Mouse (Mus musculus) kidney, adult 9 months (tissue): Measurements from ENCODE around the gene Tomt.

ENCODE experiments used
- DNase-seq: peaks from one replicate; pipeline ENCODE4 v3.0.0; 2022

Tomt gene

DNA sequence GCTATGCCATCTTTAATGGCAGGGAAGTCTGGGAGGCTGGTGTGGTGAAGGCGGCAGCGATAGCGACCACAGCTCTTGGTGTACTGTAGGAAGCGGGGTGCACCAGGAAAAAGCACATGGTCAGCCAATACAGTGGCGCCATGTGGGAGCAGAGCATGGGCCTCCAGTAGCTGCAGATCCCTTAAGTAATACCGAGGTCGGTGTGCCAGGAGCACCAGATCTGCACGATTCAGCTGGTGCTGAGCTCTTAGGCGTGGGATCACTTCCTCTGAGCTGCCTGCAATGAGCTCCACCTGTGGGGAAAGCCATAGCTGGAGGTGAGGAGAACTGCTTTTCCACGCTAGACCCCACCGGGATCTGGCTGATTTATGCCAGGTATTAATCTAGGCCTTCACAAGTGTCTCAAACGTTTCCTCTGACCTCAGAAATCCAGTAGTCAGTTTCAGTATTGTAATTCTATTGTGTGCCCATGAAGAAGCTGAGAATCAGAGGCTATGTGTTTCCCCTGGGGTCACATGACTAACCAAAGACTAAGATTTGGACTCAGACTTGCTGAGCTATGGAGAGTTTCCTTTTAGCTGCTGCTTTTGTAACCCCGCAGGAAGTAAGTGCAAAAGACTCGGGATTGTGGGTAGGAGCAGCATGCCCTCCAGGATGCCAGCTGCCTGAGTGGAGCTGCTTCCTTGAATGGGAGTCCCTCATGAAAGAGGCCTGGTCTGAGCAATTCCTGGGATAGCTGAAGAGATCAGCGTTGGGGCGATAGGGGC is 5.6 kb downstream of the Tomt start:
- no peak for DNase-seq

DNA sequence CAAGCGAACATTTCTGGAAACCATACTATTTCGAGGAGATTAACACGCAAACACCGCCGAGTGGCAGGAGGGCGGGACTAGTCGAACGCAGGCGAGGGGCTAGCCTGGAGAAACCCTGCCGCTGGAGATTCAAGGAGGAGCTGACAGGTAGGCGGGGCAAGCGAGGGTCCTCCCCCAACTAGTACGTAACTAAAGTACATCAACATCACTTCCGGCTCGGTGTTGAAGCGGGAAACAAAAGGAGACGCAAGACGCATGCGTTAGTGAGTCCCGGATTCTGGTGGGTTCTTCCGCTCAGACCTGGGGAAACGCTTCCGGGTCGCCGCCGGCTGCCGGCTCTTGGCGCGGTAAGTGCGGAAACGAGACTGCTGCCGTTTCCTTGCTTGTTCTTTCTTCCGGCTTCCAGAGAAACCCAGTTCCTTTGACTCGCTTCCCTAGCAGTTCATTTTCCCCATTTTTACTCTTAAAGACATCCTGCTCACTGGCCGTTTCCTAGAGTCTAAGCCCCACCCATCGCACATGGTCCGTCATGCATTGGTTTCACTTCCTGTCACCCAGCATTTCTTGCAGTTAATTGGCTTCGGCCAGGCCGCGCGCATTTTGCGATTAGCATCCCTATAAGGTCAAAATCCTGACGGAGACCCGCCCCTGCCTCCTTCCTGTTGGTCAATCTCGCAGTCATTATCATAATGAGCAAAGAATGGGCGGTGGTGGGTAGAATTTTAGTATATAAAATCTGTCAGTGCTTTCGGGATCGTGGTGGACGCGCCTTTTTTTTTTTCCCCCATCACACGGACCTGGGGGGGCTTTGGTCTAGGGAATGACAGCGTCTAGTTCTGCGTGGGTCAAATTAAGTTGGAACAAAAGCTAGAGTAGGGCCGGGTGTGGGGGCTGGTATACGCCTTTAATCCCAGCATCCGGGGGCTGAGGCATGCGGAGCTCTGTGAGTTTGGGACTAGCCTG is 9.8 kb downstream of the Tomt start:
- DNase-seq: peak; percentile 99

DNA sequence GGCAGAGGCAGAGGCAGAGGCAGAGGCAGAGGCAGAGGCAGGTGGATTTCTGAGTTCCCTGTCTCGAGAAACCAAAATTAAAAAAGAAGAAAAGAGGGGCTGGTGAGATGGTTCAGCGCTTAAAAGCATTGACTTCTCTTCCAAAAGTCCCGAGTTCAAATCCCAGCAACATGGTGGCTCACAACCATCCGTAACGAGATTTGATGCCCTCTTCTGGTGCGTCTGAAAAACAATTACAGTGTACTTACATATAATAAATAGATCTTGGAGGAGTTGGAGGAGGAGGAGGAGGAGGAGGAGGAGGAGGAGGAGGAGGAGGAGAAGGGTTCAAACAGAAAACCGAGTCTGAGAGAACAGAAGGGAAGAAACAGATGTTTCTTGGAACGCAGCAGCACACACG is 10.5 kb downstream of the Tomt start:
- no peak for DNase-seq

DNA sequence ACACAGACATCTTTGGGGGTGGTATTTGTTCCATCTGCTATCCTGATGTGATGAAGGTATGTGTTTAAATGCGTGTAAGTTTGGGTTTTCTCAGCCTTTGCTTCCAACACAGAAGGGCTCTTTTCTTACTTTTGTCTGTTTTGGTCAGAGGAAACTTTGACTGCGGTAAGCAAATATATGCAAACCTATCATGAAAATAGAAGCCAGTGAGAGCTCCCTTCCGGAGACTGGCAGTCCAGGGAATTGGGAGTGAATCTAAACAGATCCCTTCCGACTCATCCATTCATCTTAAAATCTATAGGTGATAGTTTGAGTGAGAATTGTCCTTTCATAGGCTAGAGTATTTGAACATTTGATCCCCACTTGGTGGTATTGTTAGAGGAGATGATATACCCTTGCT is 17.7 kb downstream of the Tomt start:
- no peak for DNase-seq

DNA sequence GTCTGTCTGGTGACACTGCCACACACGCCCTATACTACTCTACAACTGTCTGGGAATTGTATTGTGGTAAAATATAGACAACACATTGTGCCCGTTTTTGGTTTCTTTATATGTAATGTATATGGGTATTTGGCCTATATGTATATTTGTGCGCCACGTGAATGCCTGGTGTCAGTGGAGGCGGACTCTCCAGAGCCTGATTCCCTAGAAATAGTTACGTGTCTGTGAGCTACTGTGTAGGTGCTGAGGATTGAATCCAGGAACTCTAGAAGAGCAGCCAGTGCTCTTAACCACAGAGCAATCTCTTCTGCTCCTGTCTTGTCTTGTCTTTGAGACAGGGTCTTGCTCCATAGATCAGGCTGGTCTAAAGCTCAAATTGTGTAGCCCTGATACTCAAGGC is 19.9 kb downstream of the Tomt start:
- DNase-seq: no peak

DNA sequence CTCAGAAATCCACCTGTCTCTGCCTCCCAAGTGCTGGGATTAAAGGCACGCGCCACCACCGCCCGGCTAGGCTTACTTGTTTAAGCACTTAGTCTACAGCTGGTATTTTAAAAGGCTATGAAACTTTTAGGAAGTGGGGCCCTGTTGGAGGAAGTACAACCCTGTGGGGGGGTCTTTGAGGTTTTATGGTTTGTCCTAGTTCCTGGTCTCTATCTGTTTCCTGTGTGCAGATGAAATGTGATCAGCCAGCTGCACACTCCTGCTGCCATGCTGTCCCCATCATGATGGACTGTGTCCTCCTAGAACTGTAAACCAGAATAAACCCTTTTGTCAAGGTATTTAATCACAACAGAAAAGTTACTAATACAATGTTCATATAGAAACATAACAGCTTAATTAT is 22.0 kb downstream of the Tomt start:
- DNase-seq: no peak

DNA sequence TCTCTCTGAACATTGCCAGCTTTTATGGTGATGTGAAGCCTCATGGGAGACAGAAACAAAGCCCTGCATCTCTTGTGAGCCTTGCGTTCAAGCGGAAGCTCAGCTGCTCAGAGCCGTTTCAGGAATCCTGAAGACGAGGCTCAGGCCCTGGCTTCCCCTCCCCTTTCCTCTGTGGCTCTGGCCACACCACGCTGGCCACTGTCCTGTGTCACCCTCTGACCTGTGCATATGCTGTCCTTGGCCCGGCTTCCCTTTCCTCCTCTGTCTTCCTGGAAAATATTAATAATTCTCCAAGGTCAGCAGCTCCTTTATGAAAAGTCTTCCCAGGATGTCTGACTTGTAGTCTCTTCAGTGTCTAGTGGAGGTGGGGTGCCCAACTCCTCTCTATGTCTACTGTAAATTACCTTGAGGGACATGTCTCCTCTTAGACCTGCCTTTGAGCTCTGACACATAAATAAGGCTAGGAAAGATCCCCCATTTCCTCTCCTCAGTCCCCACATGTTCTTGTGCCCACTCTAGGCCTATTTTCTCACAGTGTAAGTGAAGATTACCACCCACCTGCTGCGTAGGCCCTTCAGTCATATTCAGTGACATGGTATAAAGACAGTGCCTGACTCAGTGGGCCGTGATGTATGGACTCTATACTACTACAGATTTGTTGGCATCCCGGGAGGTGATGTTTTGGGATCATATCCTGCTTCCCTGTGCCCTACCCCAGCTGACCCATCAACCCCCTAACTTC is 23.6 kb downstream of the Tomt start:
- DNase-seq: peak; percentile 54

DNA sequence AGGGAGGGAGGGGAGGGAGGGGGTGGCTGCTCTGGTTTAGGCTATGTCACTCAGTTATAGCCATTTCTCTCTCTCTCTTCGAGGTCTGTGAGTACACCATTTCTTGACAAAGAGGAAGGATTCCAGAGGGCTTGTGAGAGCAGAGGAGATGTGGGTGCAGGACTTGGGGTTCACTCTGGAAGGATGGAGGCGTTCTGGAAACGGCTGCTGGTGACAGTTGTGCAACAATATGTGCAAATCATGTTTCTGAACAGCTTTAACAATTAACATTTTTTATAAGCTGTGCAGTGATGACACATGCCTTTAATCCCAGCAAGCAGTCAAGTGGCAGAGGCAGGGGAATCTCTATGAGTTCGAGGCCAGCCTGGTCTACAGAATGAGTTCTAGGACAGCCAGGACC is 25.3 kb downstream of the Tomt start:
- DNase-seq: no peak

DNA sequence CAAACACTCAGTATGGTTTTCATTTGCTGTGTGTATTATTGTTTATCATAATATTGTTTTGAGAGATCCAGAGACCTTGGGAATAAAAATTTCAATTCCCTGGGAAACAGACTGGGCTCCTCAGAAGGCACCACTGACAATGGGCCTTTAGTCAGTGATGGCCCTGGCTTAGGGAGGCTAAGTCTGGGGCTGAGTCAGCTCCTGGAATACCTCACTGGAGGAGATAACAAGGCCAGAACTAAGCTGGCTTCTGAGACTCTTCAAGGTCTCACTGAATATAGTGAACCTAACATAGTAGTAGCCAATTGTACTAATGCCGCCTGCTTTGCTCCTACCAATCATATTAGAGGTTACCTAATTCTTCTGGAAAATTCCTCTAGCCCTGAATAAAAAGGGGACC is 30.2 kb downstream of the Tomt start:
- no peak for DNase-seq

DNA sequence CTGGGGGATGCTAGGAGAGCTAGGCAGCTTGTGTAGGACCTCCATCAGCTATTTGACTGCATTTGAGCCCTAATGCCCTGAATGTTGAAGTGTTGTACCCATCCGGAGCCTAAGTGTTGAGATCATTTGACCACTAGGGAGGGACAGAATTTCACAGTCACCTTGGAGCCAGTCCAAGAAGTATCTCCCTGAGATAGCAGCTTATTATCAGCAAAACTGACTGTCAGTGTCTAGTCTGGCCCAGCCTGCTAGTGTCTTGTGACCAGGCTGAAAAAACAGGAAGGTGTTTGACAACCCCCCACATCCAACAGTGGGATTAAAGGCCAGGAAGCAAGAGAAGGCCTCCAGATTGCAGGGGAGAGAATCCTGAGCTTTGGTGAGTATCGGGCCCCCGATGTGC is 34.9 kb downstream of the Tomt start:
- DNase-seq: peak; percentile 43

DNA sequence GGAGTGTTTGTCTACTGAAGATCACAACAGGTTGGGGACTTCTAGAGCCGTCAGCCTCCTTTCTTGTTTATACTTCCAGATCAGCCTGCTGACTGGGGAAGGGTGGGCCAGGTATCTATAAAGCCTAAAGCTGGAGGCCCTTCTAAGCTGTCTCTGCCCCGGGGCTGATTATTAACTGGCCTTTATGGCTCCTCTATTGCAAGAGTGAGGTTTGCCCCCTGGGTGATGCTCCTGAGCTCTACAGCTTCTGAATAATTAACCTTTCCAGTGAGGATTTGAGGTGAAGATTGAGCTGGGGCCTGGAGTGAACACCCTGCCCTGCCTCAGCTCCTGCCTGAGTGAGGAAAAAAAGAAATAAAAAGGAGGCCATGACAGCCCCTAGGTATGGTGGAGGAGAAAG is 35.5 kb downstream of the Tomt start, which contains the start of gene Folr1:
Gene Folr1, minus strand, starts transcription at position 160 of the 400 bp plus-strand sequence.
- peak; percentile 91 for DNase-seq

DNA sequence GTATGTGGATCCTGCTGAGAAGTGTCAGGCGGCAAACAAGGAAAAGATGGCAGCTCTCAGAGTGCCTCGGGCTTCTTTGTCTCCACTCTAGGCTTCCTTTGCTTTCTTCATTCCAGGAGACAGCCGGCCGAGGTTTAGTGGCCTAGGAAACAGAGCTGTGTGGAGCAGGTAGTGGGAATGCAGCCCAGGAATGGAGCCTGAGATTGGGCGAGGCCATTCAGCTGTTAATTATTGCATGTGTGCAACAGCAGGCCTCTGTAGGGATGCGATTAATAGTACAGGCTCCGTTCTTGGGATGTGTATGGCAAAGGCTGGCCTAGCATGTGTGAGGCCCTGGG is 37.0 kb downstream of the Tomt start:
- peak; percentile 58 for DNase-seq

DNA sequence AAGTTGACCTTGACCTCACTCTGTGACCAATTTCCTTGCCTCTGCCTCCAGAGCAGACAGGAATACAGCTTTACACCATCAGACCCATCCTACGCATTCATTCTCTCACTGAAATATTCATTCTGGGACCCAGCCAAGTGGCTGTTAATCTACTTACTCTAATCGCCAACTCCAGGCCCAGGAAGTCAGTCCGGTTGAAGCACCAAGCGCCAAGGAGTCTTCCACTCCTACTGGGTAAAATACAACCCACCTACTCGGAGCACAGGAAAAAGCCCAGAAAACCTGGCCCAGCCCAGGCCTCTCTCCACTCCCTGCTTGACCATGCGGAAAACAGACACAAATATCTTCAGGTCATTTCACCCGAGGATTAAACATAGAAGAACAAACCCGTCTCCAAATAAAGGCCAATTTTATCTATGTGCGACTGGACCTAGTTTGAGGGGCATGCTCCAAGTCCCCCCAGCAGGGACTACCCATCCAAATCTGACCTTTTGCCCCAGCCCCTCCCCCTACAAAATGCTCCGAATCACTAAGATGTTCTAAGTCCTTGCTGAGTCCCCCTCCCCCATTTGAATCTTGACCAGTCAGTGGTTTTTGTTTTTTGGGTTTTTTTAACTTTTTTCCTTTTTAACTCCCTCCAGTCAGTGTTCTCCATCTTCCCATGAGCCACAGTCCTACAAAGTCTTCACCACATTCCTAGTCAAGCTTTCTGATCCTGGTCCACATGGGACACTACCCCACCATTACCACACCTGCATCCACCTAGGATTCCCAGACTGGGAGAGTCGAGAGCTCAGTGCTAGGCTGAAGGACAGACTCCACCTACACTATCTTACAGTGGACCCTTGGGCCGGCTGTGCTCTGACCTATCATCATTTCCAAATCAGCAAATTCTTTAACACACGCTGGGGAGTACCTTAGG is 37.7 kb downstream of the Tomt start:
- peak; percentile 83 for DNase-seq

DNA sequence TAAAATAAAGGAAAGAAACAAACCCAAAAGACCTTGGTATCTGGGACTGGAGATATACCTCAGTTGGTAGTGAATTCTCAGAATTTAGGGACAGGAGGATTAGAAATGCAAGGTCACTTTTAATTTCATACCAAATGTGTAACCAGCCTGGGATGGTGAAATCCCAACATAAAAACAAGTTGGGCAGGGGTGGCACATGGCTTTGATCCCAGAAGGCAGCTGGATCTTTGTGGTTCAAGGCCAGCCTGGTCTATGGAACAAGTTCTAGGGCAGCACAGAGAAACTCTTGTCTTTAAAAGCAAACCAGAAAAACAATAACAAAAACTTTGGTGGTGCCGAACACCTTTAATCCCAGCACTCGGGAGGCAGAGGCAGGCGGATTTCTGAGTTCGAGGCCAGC is 38.7 kb downstream of the Tomt start:
- no peak for DNase-seq

DNA sequence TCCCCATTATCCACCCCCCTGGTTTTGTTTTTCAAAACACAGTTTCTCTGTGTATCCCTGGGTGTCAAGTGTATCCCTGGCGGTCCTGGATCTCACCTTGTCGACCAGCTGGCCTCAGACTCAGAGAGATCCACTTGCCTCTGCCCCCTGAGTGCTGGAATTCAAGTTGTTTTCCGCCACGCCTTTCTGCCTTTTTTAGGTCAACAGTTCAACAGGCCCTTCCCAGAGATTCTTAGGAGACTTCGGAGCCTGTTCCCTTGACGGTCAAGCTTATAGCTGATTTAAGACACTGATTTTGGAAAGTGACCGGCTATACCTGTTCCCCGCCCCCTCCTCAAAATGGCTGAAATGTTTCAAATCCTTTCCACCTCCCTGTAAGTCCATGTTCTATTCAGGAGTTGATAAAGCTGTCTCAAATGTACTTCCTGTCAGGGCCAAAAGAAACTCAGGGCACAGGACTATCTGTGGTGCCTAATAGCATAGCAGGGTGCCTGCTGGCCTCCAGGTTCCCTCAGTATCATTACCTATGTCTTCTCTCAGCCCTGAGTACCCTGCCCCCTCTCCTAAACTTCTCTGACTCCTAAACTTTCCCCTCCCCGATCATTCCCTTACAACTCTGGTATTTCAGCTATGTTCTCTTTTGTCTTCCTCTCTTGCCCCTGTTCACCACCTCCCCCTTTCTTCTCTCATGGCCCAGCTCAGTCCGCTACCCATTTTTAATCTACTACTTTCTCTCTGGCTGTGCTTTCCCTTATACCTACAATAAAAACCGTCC is 39.5 kb downstream of the Tomt start:
- peak; percentile 42 for DNase-seq

DNA sequence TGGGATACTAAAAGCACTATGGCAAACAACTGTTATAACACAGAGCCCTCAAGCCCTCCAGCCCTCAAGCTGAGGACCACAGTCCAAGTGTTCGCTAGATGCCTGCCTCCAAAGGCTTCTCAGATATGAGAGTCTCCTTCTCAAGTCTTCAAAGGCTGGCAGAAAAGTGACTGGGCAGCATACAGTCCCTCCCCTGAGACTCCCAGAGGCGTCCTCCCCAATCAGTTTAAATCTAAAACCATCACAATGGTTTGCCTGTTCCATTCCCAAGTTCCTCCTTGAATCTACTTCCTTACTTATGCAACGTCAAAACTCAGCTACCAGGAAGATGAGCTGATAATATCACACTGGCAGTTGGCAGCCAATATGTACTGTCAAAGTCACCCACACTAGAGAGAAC is 42.7 kb downstream of the Tomt start, which contains the start of gene Anapc15:
Gene Anapc15, plus strand, starts transcription at position 301 of the 400 bp plus-strand sequence.
- DNase-seq: no peak

DNA sequence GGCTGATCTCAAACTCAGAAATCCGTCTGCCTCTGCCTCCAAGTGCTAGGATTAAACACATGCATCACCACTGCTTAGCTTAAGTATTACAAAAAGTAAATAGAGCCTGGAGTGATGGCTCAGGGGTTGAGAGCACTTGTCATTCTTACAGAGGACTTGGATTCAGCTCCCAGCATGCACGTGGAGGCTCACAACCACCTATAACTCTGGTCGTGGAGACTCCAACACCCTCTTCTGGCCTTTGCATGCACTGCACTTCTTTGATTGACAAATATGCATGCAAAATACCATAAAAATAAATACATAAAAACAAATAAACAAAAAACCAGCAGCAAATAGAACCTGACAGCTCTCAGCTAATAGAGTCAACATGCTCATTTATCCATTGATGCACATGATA is 43.9 kb downstream of the Tomt start:
- DNase-seq: no peak

DNA sequence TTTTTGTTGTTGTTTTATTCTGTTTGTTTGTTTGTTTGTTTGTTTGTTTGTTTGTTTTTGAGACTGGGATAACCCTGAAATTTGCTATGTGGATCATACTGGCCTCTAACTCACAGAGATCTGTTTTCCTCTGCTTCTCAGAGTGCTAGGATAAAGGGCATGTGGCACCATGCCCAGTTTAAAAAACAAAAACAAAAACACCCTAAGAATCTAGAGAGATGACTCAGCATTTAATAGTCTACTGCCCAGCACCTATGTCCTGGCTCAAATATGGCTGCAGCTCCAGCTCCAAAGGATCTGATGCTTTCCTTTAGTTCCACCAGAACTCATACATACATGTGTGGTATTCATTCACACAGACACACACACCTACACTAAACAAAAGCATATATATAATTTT is 45.2 kb downstream of the Tomt start:
- DNase-seq: peak; percentile 89

DNA sequence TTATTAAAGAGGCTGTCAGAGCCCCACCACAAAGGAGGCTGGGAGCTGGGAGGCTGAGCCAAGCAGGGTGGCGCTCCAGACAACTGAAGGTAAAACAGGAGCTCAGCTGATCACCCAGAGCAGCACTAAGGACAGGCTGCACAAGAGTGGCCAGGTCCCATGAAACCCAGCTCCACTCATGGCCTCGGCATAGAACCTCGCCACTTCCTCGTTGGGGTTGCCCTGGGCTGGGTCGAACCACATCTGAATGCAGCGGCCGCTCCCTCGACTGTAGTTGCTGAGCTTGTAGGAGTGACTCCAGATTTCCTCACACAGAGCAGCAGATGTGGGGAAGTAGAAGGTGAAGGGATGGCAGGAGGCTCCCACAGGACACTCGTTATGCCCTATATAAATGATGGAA is 47.8 kb downstream of the Tomt start:
- DNase-seq: no peak

DNA sequence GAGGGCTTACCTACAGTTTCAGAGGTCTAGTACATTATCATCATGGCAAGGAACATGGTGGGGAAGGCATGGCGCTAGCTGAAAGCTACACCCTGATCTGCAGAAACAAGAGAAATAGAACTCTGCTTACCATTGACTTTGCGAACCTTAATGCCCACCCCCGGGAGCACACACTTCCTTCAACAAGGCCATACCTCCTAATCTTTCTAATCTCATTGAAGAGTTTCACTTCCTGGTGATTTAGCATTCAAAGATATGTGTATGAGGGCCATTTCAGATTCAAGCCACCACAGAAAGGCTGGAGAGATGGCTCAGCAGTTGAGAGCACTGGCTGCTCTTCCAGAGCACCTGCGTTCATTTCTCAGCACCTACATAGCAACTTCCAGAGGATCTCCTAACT is 49.1 kb downstream of the Tomt start, which contains the start of gene Folr2:
Gene Folr2, minus strand, starts transcription at position 101 of the 400 bp plus-strand sequence.
- no peak for DNase-seq

DNA sequence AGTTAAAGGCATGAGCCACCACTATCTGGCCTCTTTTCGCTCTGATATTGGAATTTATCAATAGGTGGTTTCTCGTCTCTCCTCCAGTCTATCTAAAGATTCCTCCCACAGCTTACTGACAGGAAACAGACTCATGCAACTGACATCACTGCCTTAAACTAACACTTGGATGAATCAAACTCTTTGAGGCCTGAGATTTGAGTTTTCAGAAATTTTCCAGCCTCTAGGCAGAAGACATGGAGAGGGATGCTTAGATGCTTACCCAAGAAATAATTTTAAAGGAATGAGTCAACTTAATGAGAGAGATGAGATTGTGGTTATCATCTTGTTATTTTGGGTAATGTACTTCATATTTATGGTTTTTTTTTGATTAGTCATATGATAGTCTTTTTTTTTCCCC is 52.3 kb downstream of the Tomt start:
- no peak for DNase-seq
